Mouse (Mus musculus): ENCODE measurements at regions not wholly inside any gene's neighbourhood (a gene's known extent, or its start where the extent isn't known, plus 50 kb on each side); places are given as distances from the start of the nearest gene placed in this dataset.

DNA sequence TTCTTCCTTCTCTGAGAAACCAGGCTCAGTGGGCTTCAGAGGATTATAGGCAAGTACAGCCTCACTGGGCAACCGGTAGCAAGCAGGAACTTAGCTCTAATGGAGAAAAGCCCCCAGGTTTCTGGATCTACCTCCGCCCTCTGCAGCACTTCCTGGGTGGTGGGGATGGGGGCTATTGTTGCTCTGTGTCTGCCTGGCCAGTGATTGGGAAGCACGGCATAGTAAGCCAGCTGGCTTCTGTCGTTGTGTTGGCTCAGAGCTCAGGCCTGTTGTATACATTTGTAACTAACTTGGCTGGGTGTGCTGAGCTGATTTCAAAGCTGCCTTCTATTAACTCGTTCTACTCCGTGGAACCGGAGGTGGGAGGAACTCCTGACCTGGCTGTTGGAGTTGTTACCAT is 58.9 kb upstream of the Gjb5 start:
- TF ChIP-seq CTCF (IDR thresholded peaks at IDR 0.05; ENCODE audit: borderline replicate concordance, extremely low read depth, insufficient read depth, insufficient read length) (no peak), POLR2A (IDR thresholded peaks at IDR 0.05; ENCODE audit: borderline replicate concordance, extremely low read depth, insufficient read depth, insufficient read length, poor library complexity, severe bottlenecking) (no peak)
